Mouse (Mus musculus): Measurements from ENCODE around the gene Cct8.

Gene Cct8

DNA sequence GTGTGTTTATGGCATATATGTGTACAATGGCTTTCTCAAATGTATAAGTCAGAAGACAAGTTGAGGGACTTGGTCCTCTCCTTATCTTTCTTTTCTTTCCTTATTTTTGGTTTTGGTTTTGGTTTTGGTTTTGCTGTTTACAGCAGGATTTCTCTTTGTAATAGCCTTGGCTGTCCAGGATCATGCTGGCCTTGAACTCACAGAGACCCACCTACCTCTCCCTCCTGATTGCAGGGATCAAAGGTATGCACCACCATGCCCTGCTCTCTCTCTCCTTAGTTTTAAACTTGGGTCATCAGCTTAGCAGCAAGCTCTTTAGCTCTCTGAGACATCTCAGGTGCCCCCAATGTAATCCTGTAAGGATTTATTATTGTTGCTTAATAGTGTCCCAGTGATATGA is 50.6 kb downstream of the Cct8 start:
- no peak for DNase-seq (ENCODE audit: low spot score)

DNA sequence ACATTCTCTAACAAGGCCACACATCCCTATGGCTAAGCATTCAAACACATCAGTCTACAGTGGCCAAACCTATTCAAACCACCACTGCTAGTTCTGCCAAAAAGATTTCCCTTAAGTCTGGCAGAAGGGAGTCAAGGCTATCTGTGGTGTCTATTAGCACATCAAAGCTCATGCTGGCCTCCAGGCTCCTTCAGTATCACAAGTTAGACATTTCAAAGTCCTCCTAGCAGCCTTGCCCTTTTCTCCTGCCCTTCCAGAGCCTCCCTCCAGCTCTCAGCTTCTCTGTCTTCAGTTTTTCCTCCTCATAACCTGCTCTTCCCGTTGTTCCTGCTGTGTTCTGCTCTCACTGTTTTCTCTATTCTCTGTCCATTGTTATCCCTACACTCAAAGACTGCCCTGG is 51.6 kb downstream of the Cct8 start:
- DNase-seq (ENCODE audit: low spot score): no peak

DNA sequence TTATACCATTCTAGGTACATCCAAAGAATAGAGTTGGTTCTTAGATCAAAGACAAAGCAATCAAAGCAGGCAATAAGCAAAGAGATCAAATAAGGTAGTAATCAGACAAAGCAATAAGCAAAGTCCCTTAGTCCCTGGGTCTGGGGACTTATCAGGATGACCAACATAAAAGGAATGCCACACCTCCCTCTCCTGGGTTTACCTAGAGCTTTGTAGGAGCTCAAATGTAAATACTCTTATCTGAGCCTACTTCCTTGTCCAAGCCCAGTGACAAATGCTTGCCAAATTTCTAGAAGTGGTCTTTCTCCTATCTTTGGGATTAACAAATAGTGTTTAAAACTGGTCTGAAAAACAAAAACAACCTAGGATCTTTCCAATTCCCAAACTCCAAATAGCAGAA is 52.4 kb downstream of the Cct8 start:
- DNase-seq (ENCODE audit: low spot score): no peak

DNA sequence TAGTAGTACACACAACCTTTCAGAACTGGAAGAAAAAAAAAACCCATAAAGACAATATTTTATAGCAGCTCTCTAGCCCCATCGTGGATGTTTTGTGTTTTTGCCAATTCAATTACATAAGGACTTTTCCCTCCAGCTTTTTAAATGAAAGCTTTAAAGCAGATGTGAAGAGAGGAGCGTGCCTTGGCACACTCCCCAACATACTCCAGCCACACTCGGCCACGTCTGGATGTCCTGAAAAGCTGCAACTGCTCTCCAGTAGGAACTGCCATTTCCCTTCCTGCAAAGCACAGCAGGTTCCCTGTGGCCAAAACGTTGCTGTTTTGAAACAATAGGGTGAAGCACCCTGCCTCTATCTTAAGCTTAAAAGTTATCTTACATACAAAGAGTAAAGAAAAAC is 53.4 kb downstream of the Cct8 start:
- no peak for DNase-seq (ENCODE audit: low spot score)

- peak; percentile 37 for DNase-seq (ENCODE audit: low spot score)
Observed at GRCm38 (mm10) chr16:87441089-87441488, 54.6 kb downstream of the Cct8 start.

DNA sequence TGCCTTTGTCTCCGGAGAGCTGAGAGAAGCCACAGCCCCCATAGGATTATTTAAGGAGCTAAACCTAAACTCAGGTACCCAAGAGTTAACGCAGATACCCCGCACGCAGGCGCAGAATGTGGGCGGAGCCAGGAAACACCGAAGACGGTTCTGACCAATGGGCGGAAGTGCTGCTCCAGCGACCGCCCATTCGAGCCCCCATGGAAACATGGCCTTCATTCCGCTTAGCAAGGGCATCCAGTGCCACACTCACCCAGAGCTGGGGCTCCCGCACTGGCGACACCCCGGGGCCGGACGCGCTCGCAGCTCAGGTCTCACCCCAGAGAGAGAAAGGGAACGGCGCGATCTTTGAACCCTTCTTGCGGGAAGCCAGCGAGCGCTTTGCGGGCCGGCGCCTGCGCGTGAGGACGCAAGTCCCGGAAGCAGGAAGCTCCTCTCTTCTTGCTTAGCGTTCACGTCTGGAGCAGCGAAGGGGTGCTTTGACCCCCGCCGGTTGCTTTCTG is 55.4 kb downstream of the Cct8 start, which contains the start of gene Rwdd2b:
Gene Rwdd2b, minus strand, starts transcription at position 390 of the 503 bp plus-strand sequence.
- peak; percentile 94 for DNase-seq (ENCODE audit: low spot score)

DNA sequence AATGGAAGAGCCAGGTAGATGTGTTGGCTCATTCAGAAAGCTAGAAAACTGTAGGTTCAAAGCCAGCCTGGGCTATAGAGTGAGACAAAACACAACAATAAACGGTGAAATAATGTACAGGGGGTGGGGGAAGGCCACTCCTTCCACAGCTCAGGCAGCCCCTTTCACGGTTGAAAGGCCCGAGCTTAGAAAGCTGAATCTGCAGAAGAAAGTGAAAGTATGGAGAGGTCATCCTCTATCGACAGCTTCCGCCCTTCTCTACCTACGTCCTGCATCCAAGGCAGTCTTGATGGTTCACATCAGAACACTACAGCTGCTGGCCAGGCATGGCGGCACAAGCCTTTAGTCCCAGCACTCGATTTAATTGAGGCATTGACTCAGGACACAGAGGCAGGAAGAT is 57.0 kb downstream of the Cct8 start:
- DNase-seq (ENCODE audit: low spot score): no peak

- DNase-seq (ENCODE audit: low spot score): no peak
Observed at GRCm38 (mm10) chr16:87437096-87437495, 58.6 kb downstream of the Cct8 start.

- DNase-seq (ENCODE audit: low spot score): no peak
Observed at GRCm38 (mm10) chr16:87435411-87436205, 60.1 kb downstream of the Cct8 start.

DNA sequence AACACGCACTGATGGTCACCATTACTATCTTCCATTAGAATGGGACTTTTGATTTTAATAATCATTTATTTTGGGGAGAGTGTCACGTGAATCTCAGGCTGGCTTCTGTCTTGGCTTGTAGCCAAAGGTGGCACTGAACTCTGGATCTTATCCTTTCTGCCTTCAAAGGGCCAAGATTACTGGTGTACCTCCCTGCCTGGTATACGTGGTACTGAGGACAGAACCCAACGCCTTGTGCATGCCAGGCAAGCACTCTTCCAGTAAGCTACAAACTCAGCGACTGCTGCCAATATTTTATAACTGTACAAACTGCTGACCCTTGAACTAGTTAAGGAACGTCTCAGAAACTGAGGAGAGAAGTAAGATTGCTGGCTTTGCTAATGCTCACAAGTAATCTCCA is 60.7 kb downstream of the Cct8 start:
- no peak for DNase-seq (ENCODE audit: low spot score)

GRCm38 (mm10) chr16:87434266-87434665 is 61.4 kb downstream of the Cct8 start:
- no peak for DNase-seq (ENCODE audit: low spot score)
